Mouse (Mus musculus) cerebellum, adult 2 months (tissue): ENCODE measurements around the gene Gm10392. TPM values are rescaled to one million over a fixed set of nuclear protein-coding genes. Genes with fewer than 3 reads are reported as not detected.
A peak's percentile ranks its signal among the peaks of the same experiment; 100 is the strongest.

Experiments used
- DNase-seq, 2 experiments: peaks; one replicate each; pipeline ENCODE4 v3.0.0; 2021
- H3K27ac ChIP-seq: fragments of 200-500 bp; 2 replicates; pipeline ENCODE4 v1.5.1; 2012; ENCODE audit warnings: low read length, control low read depth, inconsistent platforms; ENCODE audit not compliant: insufficient read depth
- H3K27me3 ChIP-seq: fragments of 200-500 bp; 2 replicates; pipeline ENCODE4 v1.6.1; 2012; ENCODE audit warnings: inconsistent platforms, mild to moderate bottlenecking, low read length, moderate library complexity; ENCODE audit not compliant: control insufficient read depth, insufficient read depth
- H3K4me1 ChIP-seq: fragments of 200-500 bp; 2 replicates; pipeline ENCODE4 v1.6.1; 2011; ENCODE audit warnings: low read length; ENCODE audit not compliant: control insufficient read depth, insufficient read depth
- H3K4me3 ChIP-seq: fragments of 200-500 bp; replicated peaks from 2 replicates; pipeline ENCODE3; 2011; ENCODE audit warnings: mild to moderate bottlenecking, low read depth, low read length, control low read depth; ENCODE audit not compliant: insufficient read depth
- CTCF ChIP-seq: fragments of 200-500 bp; IDR thresholded peaks from 2 replicates; pipeline ENCODE4 v1.5.1; 2011; ENCODE audit warnings: low read depth, mild to moderate bottlenecking, control low read depth, low read length, moderate library complexity, borderline replicate concordance; ENCODE audit not compliant: insufficient read depth
- POLR2A ChIP-seq: fragments of 200-500 bp; IDR thresholded peaks from 2 replicates; pipeline ENCODE4 v1.6.1; 2011; ENCODE audit warnings: low read length, control low read depth, borderline replicate concordance; ENCODE audit not compliant: insufficient read depth
- WGBS: fragments of 180-500 bp; shearing (Covaris S2); methylation state at CpG from one replicate; pipeline ENCODE4 v1.1.7; 2018; 5-methylcytosine and 5-hydroxymethylcytosine counted together
- polyA plus RNA-seq: library from polyadenylated mRNA; depleted of rRNA; stranded (reverse); fragments of >200 nt; gene quantifications from 2 replicates; pipeline ENCODE4 v1.2.3, GENCODE M21; 2012

Gene Gm10392
- polyA plus RNA-seq, 1 experiment, result not detected

DNA sequence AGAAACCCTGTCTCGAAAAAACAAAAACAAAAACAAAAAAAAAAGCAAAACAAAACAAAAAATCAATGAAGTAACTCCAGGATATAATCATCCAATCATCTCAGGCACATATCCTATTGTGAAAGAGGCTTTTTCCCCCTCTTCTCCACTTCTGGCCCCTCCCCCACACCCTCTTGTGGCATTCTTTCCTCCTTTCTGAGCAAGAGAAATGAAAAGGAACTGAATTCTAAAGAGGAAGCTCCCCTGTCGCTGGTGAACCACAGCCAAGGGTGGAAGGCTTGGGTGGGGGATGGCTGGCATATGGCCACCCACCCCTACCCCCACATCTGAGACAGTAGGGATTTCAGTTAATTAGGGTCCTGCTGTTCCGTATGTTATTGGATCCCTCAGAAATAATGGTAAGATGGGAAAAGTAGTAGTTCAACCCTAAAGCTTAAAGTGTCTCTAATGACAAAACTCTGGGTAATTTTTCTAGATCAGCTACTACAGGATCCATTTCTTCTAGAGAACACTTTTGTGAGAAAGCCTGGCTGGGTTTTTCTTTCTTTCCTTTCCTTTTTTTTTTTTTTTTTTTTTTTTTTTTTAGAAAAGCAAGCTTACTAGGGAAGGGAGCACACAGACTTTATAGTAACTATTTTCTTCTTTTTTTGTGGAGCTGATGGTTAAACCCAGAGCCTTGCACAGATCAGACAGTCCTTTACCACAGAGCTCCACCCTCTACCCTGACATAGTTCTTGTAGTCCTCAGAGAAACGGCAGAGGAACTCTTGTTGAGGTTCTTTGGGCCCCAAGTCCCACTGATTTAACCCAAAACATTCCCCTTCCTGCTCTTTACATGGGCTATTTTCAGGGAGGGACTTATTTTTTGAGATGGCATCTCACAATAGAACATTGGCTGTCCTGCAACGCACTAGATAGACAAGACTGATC is 1.9 kb upstream of the Gm10392 start:
- H3K27me3 ChIP-seq, result no peaks in the 10 kb centered on the region
- TF ChIP-seq POLR2A (no peak), CTCF (no peak)
- no peak for DNase-seq
- no peaks in the 10 kb centered on the region for H3K4me1 ChIP-seq
- no peak overlapping the region for H3K27ac ChIP-seq
- WGBS, result 50% methylated on average over 5 of the region's 5 CpGs
- H3K4me3 ChIP-seq, result no peak overlapping the region

DNA sequence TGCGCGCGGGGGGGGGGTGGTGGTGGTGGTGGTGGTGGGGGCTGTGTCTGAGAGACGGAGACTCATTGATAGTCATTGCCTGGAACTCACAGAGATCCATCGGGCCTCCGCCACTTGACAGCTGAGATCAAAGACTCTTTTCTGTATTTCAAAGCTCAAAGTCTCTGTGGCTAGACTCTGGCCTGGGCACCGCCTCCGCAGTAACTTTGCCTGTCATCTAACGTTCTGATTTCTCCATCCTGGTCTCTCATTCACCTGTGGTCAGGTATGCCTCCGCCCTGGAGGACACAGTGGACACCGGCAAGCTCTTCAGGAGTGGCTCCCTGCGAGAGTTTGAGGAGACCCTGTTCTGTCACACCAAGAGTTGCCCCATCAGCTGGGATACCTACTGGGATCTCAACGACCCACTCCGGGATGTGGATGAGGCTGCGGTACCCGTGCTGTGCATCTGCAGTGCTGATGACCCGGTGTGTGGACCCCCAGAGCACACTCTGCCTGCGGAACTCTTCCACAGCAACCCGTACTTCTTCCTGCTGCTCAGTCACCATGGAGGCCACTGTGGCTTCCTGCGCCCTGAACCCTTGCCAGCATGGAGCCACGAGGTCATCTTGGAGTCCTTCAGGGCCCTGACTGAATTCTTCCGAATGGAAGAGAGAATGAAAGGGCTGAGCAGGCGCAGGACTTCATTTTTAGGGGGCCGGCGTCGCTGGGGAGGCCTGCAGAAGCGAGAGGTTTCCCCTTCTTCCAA is 773 bp downstream of the Gm10392 start:
- no peaks in the 10 kb centered on the region for H3K27me3 ChIP-seq
- no peak overlapping the region for H3K4me3 ChIP-seq
- DNase-seq, result no peak
- H3K4me1 ChIP-seq, result no peaks in the 10 kb centered on the region
- TF ChIP-seq CTCF, result no peak
- no peak for TF ChIP-seq POLR2A
- H3K27ac ChIP-seq, result no peak overlapping the region
- 74% methylated on average over 27 of the region's 27 CpGs for WGBS

DNA sequence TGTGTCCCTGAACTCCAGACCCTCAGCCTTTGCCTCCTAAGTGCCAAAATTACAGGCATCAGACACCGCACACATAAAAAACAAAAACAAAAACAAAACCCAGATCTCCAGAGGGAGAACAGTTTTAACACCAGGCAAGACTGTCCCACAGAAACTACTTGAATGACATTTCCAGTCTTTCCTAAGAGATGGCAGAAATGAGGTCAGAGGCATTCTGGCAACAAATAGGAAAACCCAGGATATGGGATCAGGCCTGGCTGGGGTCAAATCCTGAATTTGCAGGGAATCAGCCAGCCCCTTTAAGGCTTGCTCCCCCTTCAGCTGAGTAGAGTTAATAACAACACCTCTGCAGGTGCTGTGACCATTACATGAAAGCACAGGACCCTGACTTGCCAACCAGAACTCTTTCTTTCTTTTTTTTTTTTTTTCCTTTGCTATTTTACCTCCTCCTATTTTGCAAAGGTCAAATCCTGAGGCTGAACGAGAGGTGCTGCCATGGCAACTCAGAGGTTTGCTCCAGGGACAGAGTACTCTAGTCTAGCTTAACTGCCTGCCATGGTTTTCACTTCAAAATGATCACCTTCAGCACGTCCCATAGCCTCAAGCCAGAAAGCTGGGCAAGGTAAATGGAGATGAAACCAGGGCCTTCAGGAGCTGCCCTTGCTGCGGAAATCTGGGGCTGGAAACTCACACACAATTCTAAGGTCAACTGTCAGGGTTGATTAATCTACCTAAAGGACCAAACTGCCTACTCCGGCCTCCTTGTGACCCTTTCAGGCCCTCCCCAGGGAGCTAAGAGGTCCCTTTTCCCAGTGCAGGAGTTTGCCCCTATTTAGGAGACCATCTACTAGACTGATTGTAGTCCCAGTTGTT is 2.2 kb downstream of the Gm10392 start:
- no peak for DNase-seq
- no peak for TF ChIP-seq POLR2A
- no peak for TF ChIP-seq CTCF
- 90% methylated on average over 5 of the region's 5 CpGs for WGBS
- H3K4me1 ChIP-seq, result no peaks in the 10 kb centered on the region
- no peak overlapping the region for H3K4me3 ChIP-seq
- no peaks in the 10 kb centered on the region for H3K27me3 ChIP-seq
- no peak overlapping the region for H3K27ac ChIP-seq

DNA sequence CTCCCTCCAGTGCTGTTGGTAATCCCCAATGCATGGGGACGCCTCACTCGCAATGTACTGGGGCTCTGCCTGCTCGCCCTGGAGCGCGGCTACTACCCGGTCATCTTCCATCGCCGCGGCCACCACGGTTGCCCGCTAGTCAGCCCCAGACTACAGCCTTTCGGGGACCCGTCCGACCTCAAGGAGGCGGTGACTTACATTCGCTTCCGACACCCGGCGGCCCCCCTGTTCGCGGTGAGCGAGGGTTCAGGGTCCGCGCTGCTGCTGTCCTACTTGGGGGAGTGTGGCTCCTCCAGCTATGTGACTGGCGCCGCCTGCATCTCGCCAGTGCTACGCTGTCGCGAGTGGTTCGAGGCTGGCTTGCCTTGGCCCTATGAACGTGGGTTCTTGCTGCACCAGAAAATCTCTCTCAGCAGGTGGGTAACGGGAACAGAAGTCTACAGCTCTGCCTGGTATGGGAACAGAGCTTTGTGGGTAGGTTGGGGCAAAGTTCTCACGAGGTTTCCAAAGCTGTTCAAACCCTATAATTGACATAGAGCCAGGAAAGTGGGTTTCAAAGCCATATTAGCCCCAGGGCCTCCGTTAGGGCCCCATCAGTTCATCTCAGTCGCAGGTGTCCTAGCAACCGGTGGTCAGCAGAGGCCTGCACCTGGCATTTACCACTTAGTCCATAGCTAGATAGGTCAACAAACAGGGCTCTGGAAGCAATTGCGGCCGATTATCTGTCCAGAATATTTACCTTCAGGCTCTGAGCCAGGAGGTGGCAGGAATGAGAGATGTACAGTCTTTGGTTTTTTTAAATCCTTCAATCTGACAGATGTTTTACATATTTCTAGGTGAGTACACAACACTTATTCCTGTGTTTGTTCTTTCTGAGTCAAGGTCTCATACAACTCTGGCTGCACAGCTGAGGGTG is 3.1 kb downstream of the Gm10392 start, which contains the start of gene Trp53i13:
TSS of gene Trp53i13 (minus strand) at position 344 of the 916 bp plus-strand sequence.
- DNase-seq, result no peak
- Histone ChIP-seq H3K4me1 (no peaks in the 10 kb centered on the region), H3K27ac (no peak within 1 kb of the TSS), H3K4me3 (peak within 1 kb of the TSS; percentile 46), H3K27me3 (no peaks in the 10 kb centered on the region)
- TF ChIP-seq CTCF, result no peak
- no peak for TF ChIP-seq POLR2A
- 25% methylated on average over 39 of the region's 39 CpGs for WGBS

DNA sequence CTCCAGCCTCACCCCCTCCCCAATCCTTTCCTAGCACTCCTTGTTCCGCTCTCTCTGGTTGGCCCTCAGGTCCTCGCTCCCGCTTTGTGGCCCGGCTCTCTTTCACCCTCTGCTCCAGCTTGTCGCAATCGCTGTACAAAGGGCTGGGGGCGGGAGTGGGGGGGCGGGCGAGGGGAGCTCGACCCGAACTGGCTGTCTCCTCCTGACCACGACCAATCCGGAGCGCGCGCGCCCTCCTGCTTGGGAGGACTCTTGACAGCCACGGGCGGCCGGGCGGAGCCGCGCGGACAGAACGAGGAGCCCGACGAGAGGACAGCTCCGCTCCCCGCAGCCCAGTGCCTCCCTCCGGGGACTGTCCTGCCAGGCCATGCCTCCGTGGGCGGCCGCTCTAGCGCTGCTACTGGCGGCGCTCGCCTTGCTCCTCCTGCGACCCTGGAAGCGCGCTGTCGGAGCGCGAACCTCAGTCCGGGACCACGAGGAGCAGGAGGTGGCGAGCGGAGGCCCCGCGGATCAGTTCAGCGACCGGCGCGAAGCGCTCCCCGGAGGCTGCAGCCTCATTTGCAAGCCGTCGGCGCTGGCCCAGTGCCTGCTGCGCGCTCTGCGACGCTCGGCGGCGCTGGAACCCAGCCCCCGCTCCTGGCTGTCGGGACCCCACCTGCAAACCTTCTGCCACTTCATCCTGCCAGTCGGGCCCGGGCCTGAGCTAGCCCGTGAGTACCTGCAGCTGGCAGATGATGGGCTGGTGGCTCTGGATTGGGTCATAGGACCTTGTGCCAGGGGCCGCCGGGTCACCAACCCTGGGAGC is 4.0 kb downstream of the Gm10392 start, which contains the start of gene Abhd15:
TSS of gene Abhd15 (plus strand) at position 290 of the 805 bp plus-strand sequence.
- Histone ChIP-seq H3K27ac (no peak within 1 kb of the TSS), H3K27me3 (no peaks in the 10 kb centered on the region), H3K4me1 (no peaks in the 10 kb centered on the region), H3K4me3 (peak within 1 kb of the TSS; percentile 46)
- peak; percentile 61 to 63 for DNase-seq
- WGBS, result 1% methylated on average over 72 of the region's 72 CpGs
- no peak for TF ChIP-seq CTCF

DNA sequence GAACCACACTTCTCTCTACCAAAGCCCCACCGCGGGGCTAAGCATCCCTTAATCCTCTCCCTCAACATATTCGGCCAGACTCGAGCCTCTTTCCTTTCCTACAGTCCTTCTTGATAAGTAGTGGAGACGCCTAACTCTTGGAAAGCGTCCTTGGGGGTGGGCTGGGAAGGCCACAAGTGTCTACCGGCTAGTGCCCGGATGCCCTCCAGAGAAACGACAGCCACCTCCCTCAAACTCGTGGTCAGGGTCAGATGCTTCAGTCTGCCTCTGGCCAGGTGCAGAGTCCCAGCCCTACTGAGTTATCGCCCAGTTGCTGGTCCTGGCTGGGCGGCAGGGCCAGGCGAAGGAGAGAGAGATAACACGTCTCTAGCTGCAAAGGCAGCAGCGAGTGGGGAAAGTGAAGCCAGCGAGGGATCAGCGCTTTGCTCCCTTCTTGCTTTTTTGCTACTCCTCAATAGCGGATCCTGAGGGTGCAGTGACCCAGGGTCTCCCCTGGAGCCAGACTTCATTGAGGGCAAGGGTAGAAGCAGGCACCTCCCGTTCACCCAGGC is 4.6 kb downstream of the Gm10392 start:
- Histone ChIP-seq H3K27me3 (no peaks in the 10 kb centered on the region), H3K4me3 (no peak overlapping the region), H3K4me1 (no peaks in the 10 kb centered on the region), H3K27ac (no peak overlapping the region)
- DNase-seq, result no peak
- 37% methylated on average over 19 of the region's 19 CpGs for WGBS
- TF ChIP-seq POLR2A (no peak), CTCF (no peak)
